Mouse (Mus musculus) E14TG2a.4 (cell line): ENCODE measurements at regions not wholly inside any gene's neighbourhood (a gene's known extent, or its start where the extent isn't known, plus 50 kb on each side); places are given as distances from the start of the nearest gene placed in this dataset.

Source experiments
- H3K27me3 ChIP-seq: 2 replicates; pipeline ENCODE4 v1.6.1; 2014; ENCODE audit warnings: low read length, control low read depth; ENCODE audit not compliant: insufficient read depth
- H3K36me3 ChIP-seq: 2 replicates; pipeline ENCODE4 v1.6.1; 2014; ENCODE audit warnings: low read length, control low read depth; ENCODE audit not compliant: insufficient read depth
- H3K4me1 ChIP-seq: replicated peaks from 2 replicates; pipeline ENCODE4 v1.6.1; 2014; ENCODE audit warnings: low read depth, low read length, control low read depth
- H3K4me3 ChIP-seq: replicated peaks from 2 replicates; pipeline ENCODE4 v1.5.1; 2014; ENCODE audit warnings: mild to moderate bottlenecking, low read length
- H3K9me3 ChIP-seq: 2 replicates; pipeline ENCODE4 v1.6.1; 2014; ENCODE audit warnings: low read length, control low read depth
- CTCF ChIP-seq: conservative IDR thresholded peaks from 2 replicates; pipeline ENCODE4 v1.5.1; 2014; ENCODE audit warnings: low read length
- NANOG ChIP-seq: IDR thresholded peaks from 2 replicates; pipeline ENCODE4 v1.6.1; 2014; ENCODE audit warnings: borderline replicate concordance, low read length, mixed read lengths
- POU5F1 ChIP-seq: IDR thresholded peaks from 2 replicates; pipeline ENCODE4 v1.6.1; 2014; ENCODE audit warnings: low read length, borderline replicate concordance

- no peak for TF ChIP-seq POU5F1
- no peak for TF ChIP-seq CTCF
- TF ChIP-seq NANOG, result no peak
- Histone ChIP-seq H3K27me3 (peaks cover 67% of the 10 kb centered on the region), H3K9me3 (no peaks in the 10 kb centered on the region), H3K4me3 (no peak overlapping the region), H3K36me3 (no peaks in the 10 kb centered on the region), H3K4me1 (peaks cover 6% of the 10 kb centered on the region; the same call in 1 of the 2 replicates)
Measured at GRCm38 (mm10) chr7:37343691-37344233, 429.7 kb downstream of the Zfp536 start.

- no peak overlapping the region for H3K4me3 ChIP-seq
- TF ChIP-seq NANOG, result no peak
- TF ChIP-seq CTCF, result peak; percentile 91
- no peaks in the 10 kb centered on the region for H3K9me3 ChIP-seq
- H3K4me1 ChIP-seq, result peaks cover 10% of the 10 kb centered on the region; the same call in 1 of the 2 replicates
- no peaks in the 10 kb centered on the region for H3K36me3 ChIP-seq
- peaks cover 68% of the 10 kb centered on the region for H3K27me3 ChIP-seq
Measured at GRCm38 (mm10) chr7:37346041-37346440, 427.4 kb downstream of the Zfp536 start.

DNA sequence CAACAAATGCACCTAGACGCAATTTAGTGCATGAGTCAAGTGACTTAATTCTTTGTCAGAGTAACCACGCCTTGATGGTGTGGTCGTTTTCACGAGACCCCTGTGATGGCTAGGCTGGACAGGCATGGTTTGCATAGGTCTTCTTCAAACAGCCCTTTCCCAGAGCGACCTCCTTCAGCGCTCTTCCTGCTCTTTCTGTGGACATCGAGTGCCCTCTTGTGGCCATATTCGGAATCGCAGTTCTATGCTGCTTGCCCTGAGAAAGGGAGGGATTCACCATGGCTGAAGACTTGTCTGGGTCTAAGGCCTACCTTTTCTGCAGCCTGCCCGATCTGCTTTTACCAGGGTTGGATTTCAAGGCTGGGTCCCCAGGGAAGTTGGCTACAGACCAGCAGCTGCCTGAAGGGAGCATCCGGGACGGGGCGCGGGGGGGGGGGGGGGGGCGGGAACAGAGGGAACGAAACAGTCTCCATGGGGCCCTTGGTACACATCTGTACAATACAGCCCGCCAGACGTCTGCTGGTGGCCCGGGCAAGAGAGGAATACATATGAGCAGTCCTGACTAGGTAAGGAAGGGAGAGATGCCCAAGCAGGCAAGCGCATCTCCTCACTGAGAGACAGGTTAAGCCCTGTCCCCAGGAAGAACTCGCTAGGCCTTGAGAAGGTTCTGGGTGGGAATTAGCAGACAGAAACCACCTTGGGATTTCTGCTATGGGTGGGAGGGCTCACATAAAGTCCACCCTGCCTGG is 415.6 kb downstream of the Zfp536 start:
- Histone ChIP-seq H3K4me1 (peaks cover 32% of the 10 kb centered on the region), H3K9me3 (peaks cover 7% of the 10 kb centered on the region), H3K27me3 (peaks cover 28% of the 10 kb centered on the region), H3K36me3 (no peaks in the 10 kb centered on the region), H3K4me3 (peak overlapping the region; percentile 35; the same call in 1 of the 2 replicates)
- TF ChIP-seq NANOG (no peak), CTCF (peak; percentile 93), POU5F1 (no peak)

GRCm38 (mm10) chr7:37358492-37358891 is 414.9 kb downstream of the Zfp536 start:
- no peaks in the 10 kb centered on the region for H3K36me3 ChIP-seq
- peaks cover 28% of the 10 kb centered on the region for H3K27me3 ChIP-seq
- no peak for TF ChIP-seq NANOG
- peak; percentile 50 for TF ChIP-seq CTCF
- TF ChIP-seq POU5F1, result no peak
- peaks cover 5% of the 10 kb centered on the region for H3K9me3 ChIP-seq
- 0 out of 2 replicates have a peak overlapping the region, but pooled peaks have one; percentile 35 for H3K4me3 ChIP-seq
- peaks cover 35% of the 10 kb centered on the region for H3K4me1 ChIP-seq

GRCm38 (mm10) chr7:37359473-37359872 is 414.0 kb downstream of the Zfp536 start:
- H3K36me3 ChIP-seq, result no peaks in the 10 kb centered on the region
- H3K4me3 ChIP-seq, result no peak overlapping the region
- TF ChIP-seq NANOG, result no peak
- no peak for TF ChIP-seq POU5F1
- TF ChIP-seq CTCF, result no peak
- H3K9me3 ChIP-seq, result no peaks in the 10 kb centered on the region
- H3K4me1 ChIP-seq, result peaks cover 39% of the 10 kb centered on the region
- H3K27me3 ChIP-seq, result peaks cover 24% of the 10 kb centered on the region

GRCm38 (mm10) chr7:37360171-37360570 is 413.3 kb downstream of the Zfp536 start:
- H3K4me3 ChIP-seq, result no peak overlapping the region
- TF ChIP-seq POU5F1 (no peak), CTCF (peak; percentile 100)
- H3K9me3 ChIP-seq, result no peaks in the 10 kb centered on the region
- H3K36me3 ChIP-seq, result no peaks in the 10 kb centered on the region
- H3K27me3 ChIP-seq, result peaks cover 24% of the 10 kb centered on the region
- H3K4me1 ChIP-seq, result peaks cover 39% of the 10 kb centered on the region

GRCm38 (mm10) chr7:37361802-37362441 is 411.5 kb downstream of the Zfp536 start:
- no peak for TF ChIP-seq POU5F1
- TF ChIP-seq NANOG, result no peak
- TF ChIP-seq CTCF, result no peak
- no peaks in the 10 kb centered on the region for H3K36me3 ChIP-seq
- peak overlapping the region; percentile 52 for H3K4me3 ChIP-seq
- H3K9me3 ChIP-seq, result no peaks in the 10 kb centered on the region; the same call in 1 of the 2 replicates
- peaks cover 32% of the 10 kb centered on the region for H3K27me3 ChIP-seq
- peaks cover 32% of the 10 kb centered on the region for H3K4me1 ChIP-seq

DNA sequence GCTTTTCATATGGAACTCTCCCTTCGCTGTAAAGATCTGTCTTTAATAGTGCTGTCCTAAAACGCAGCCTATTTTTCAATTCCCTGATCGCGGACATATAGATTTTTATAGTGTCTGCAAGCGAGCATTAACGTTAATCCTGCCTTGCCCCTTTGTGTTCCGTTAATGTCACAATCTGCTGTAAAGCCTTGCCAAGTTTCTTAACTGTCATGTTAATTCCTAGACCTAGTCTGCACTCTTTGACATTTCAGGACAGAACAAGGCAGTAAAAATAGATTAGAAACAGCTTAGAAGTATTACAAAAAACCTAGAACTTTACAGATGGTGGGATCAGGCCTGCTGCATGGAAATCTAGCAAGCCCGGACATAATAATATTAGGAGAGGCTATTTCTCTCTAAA is 410.6 kb downstream of the Zfp536 start:
- H3K4me1 ChIP-seq, result peaks cover 27% of the 10 kb centered on the region
- H3K36me3 ChIP-seq, result no peaks in the 10 kb centered on the region
- H3K4me3 ChIP-seq, result no peak overlapping the region
- no peak for TF ChIP-seq CTCF
- TF ChIP-seq POU5F1, result no peak
- no peak for TF ChIP-seq NANOG
- no peaks in the 10 kb centered on the region; the same call in 1 of the 2 replicates for H3K9me3 ChIP-seq
- H3K27me3 ChIP-seq, result peaks cover 32% of the 10 kb centered on the region
